Mouse (Mus musculus) limb, embryonic 15.5 days (tissue): Measurements from ENCODE around the gene Cfap221. TPM values are rescaled to one million over a fixed set of nuclear protein-coding genes. Genes with fewer than 3 reads are reported as not detected.

ENCODE experiments used
- ATAC-seq: fragments of 200-750 bp; cut with Nextera tagmentation; 2 replicates; pipeline ENCODE4 v1.8.0; 2017; ENCODE audit warnings: low read depth, moderate TSS enrichment; ENCODE audit not compliant: insufficient number of reproducible peaks, low FRiP score, low TSS enrichment
- H3K27ac ChIP-seq: fragments of 300-500 bp; sonication (generic); 2 replicates; pipeline ENCODE4 v1.5.1; 2015; ENCODE audit warnings: moderate library complexity, mild to moderate bottlenecking, inconsistent platforms
- H3K27me3 ChIP-seq: fragments of 300-500 bp; sonication (generic); 2 replicates; pipeline ENCODE4 v1.6.1; 2015; ENCODE audit warnings: inconsistent platforms
- H3K36me3 ChIP-seq: fragments of 300-500 bp; sonication (generic); 2 replicates; pipeline ENCODE4 v1.6.1; 2015; ENCODE audit warnings: inconsistent platforms
- H3K4me1 ChIP-seq: fragments of 300-500 bp; sonication (generic); 2 replicates; pipeline ENCODE4 v1.6.1; 2015; ENCODE audit warnings: inconsistent platforms
- H3K4me2 ChIP-seq: fragments of 300-500 bp; sonication (generic); 2 replicates; pipeline ENCODE4 v1.6.1; 2015; ENCODE audit warnings: mild to moderate bottlenecking, inconsistent platforms
- H3K4me3 ChIP-seq: fragments of 300-500 bp; sonication (generic); 2 replicates; pipeline ENCODE4 v1.5.1; 2015; ENCODE audit warnings: mild to moderate bottlenecking, inconsistent platforms
- H3K9ac ChIP-seq: fragments of 300-500 bp; sonication (generic); 2 replicates; pipeline ENCODE4 v1.6.1; 2015; ENCODE audit warnings: inconsistent platforms
- H3K9me3 ChIP-seq: fragments of 300-500 bp; sonication (generic); 2 replicates; pipeline ENCODE4 v1.6.1; 2016; ENCODE audit warnings: inconsistent platforms
- WGBS: fragments of 180-500 bp; shearing (Covaris S2); methylation state at CpG from one replicate; pipeline ENCODE4 v1.1.7; 2015; 5-methylcytosine and 5-hydroxymethylcytosine counted together
- polyA plus RNA-seq: library from polyadenylated mRNA; unstranded; fragments of >200 nt; fragmentation: Nextera tagmentation; extraction: Ambion mirVana; gene quantifications from 2 replicates; pipeline ENCODE4 v1.2.1, GENCODE M21; 2015

The Cfap221 gene
- polyA plus RNA-seq, 1 experiment from 2014 or later, result not detected

GRCm38 (mm10) chr1:120025050-120025439 lies 28.0 kb upstream of the Cfap221 start:
- H3K27ac ChIP-seq, result no peak overlapping the region
- no peak overlapping the region for H3K4me3 ChIP-seq
- ATAC-seq, result no peak
- H3K36me3 ChIP-seq, result no peaks in the 10 kb centered on the region
- peaks cover 5% of the 10 kb centered on the region for H3K4me1 ChIP-seq
- H3K4me2 ChIP-seq, result no peak overlapping the region
- no peak overlapping the region for H3K9ac ChIP-seq
- H3K27me3 ChIP-seq, result no peaks in the 10 kb centered on the region
- no peaks in the 10 kb centered on the region for H3K9me3 ChIP-seq
- WGBS, result 19% methylated on average over 2 of the region's 2 CpGs

- no peak for ATAC-seq
- H3K27ac ChIP-seq, result no peak overlapping the region
- no peak overlapping the region for H3K9ac ChIP-seq
- peaks cover 5% of the 10 kb centered on the region for H3K4me1 ChIP-seq
- H3K4me3 ChIP-seq, result no peak overlapping the region
- no peaks in the 10 kb centered on the region for H3K36me3 ChIP-seq
- H3K9me3 ChIP-seq, result no peaks in the 10 kb centered on the region
- no peaks in the 10 kb centered on the region for H3K27me3 ChIP-seq
- 48% methylated on average over 10 of the region's 10 CpGs for WGBS
- no peak overlapping the region for H3K4me2 ChIP-seq
Observed at GRCm38 (mm10) chr1:120024331-120025049, 27.5 kb upstream of the Cfap221 start.

GRCm38 (mm10) chr1:120021951-120022350 lies 24.9 kb upstream of the Cfap221 start:
- no peak overlapping the region for H3K4me3 ChIP-seq
- no peak overlapping the region for H3K4me2 ChIP-seq
- no peaks in the 10 kb centered on the region for H3K9me3 ChIP-seq
- H3K27ac ChIP-seq, result no peak overlapping the region
- no peaks in the 10 kb centered on the region for H3K36me3 ChIP-seq
- no peaks in the 10 kb centered on the region for H3K27me3 ChIP-seq
- ATAC-seq, result no peak
- H3K9ac ChIP-seq, result no peak overlapping the region
- no peaks in the 10 kb centered on the region for H3K4me1 ChIP-seq
- WGBS, result 89% methylated on average over 17 of the region's 17 CpGs

- Histone ChIP-seq H3K9me3 (no peaks in the 10 kb centered on the region), H3K36me3 (no peaks in the 10 kb centered on the region), H3K27ac (no peak overlapping the region), H3K4me3 (no peak overlapping the region), H3K27me3 (no peaks in the 10 kb centered on the region), H3K9ac (no peak overlapping the region), H3K4me2 (no peak overlapping the region), H3K4me1 (no peaks in the 10 kb centered on the region)
- 61% methylated on average over 7 of the region's 7 CpGs for WGBS
- ATAC-seq, result no peak
Observed at GRCm38 (mm10) chr1:120020322-120020897, 23.4 kb upstream of the Cfap221 start.

- 88% methylated on average over 12 of the region's 12 CpGs for WGBS
- H3K4me2 ChIP-seq, result no peak overlapping the region
- H3K36me3 ChIP-seq, result no peaks in the 10 kb centered on the region
- no peak for ATAC-seq
- no peaks in the 10 kb centered on the region for H3K27me3 ChIP-seq
- no peaks in the 10 kb centered on the region for H3K9me3 ChIP-seq
- H3K4me1 ChIP-seq, result no peaks in the 10 kb centered on the region
- H3K27ac ChIP-seq, result no peak overlapping the region
- H3K4me3 ChIP-seq, result no peak overlapping the region
- no peak overlapping the region for H3K9ac ChIP-seq
Observed at GRCm38 (mm10) chr1:120019428-120019827, 22.4 kb upstream of the Cfap221 start.

GRCm38 (mm10) chr1:120018900-120019299 lies 21.9 kb upstream of the Cfap221 start:
- 60% methylated on average over 3 of the region's 3 CpGs for WGBS
- H3K36me3 ChIP-seq, result no peaks in the 10 kb centered on the region

GRCm38 (mm10) chr1:120016240-120016639 lies 19.2 kb upstream of the Cfap221 start:
- WGBS, result 70% methylated on average over 2 of the region's 2 CpGs
- no peak for ATAC-seq
- H3K4me2 ChIP-seq, result no peak overlapping the region
- H3K27ac ChIP-seq, result no peak overlapping the region
- H3K9ac ChIP-seq, result no peak overlapping the region
- H3K36me3 ChIP-seq, result no peaks in the 10 kb centered on the region
- H3K4me3 ChIP-seq, result no peak overlapping the region
- no peaks in the 10 kb centered on the region for H3K27me3 ChIP-seq
- no peaks in the 10 kb centered on the region for H3K9me3 ChIP-seq
- no peaks in the 10 kb centered on the region for H3K4me1 ChIP-seq

More at GRCm38 (mm10) chr1:120018900-120019299, 21.9 kb upstream of the Cfap221 start:
- Histone ChIP-seq H3K27me3 (no peaks in the 10 kb centered on the region), H3K4me1 (no peaks in the 10 kb centered on the region), H3K4me2 (no peak overlapping the region), H3K27ac (no peak overlapping the region), H3K4me3 (no peak overlapping the region), H3K9ac (no peak overlapping the region), H3K9me3 (no peaks in the 10 kb centered on the region)
- ATAC-seq, result no peak

GRCm38 (mm10) chr1:120013111-120013510 lies 16.1 kb upstream of the Cfap221 start:
- Histone ChIP-seq H3K27ac (no peak overlapping the region), H3K4me3 (no peak overlapping the region), H3K27me3 (peaks cover 13% of the 10 kb centered on the region), H3K4me2 (no peak overlapping the region), H3K9ac (no peak overlapping the region), H3K4me1 (peaks cover 7% of the 10 kb centered on the region), H3K9me3 (no peaks in the 10 kb centered on the region), H3K36me3 (no peaks in the 10 kb centered on the region)
- ATAC-seq, result no peak

GRCm38 (mm10) chr1:120012638-120013037 lies 15.6 kb upstream of the Cfap221 start:
- 82% methylated on average over 12 of the region's 12 CpGs for WGBS
- H3K9me3 ChIP-seq, result no peaks in the 10 kb centered on the region
- H3K27me3 ChIP-seq, result peaks cover 17% of the 10 kb centered on the region
- no peak overlapping the region for H3K9ac ChIP-seq
- H3K4me1 ChIP-seq, result peaks cover 12% of the 10 kb centered on the region
- no peaks in the 10 kb centered on the region for H3K36me3 ChIP-seq
- H3K4me3 ChIP-seq, result no peak overlapping the region
- ATAC-seq, result no peak
- H3K27ac ChIP-seq, result no peak overlapping the region
- H3K4me2 ChIP-seq, result no peak overlapping the region

- peak overlapping the region; percentile 60; the same call in 1 of the 2 replicates for H3K4me2 ChIP-seq
- no peak overlapping the region for H3K27ac ChIP-seq
- H3K36me3 ChIP-seq, result no peaks in the 10 kb centered on the region
- H3K4me1 ChIP-seq, result peaks cover 21% of the 10 kb centered on the region
- H3K27me3 ChIP-seq, result peaks cover 35% of the 10 kb centered on the region
- no peak for ATAC-seq
- no peak overlapping the region for H3K9ac ChIP-seq
- peak overlapping the region; percentile 37; the same call in 1 of the 2 replicates for H3K4me3 ChIP-seq
- H3K9me3 ChIP-seq, result no peaks in the 10 kb centered on the region
- WGBS, result 24% methylated on average over 11 of the region's 11 CpGs
Observed at GRCm38 (mm10) chr1:120007851-120008588, 11.0 kb upstream of the Cfap221 start.

GRCm38 (mm10) chr1:120006844-120007790 lies 10.1 kb upstream of the Cfap221 start, which contains the start of gene Sctr:
Gene Sctr, plus strand, starts transcription at chr1:120006894.
- peak within 1 kb of the TSS; percentile 37 for H3K4me3 ChIP-seq
- H3K9me3 ChIP-seq, result no peaks in the 10 kb centered on the region
- H3K36me3 ChIP-seq, result no peaks in the 10 kb centered on the region
- H3K9ac ChIP-seq, result no peak within 1 kb of the TSS
- 2% methylated on average over 39 of the region's 39 CpGs for WGBS
- H3K27me3 ChIP-seq, result peaks cover 35% of the 10 kb centered on the region
- peak within 1 kb of the TSS; percentile 60 for H3K4me2 ChIP-seq
- peak; percentile 48 for ATAC-seq
- peaks cover 21% of the 10 kb centered on the region for H3K4me1 ChIP-seq
- no peak within 1 kb of the TSS for H3K27ac ChIP-seq
